ENCODE assay signal across 9 mouse cellular contexts in the genomic region with DNA sequence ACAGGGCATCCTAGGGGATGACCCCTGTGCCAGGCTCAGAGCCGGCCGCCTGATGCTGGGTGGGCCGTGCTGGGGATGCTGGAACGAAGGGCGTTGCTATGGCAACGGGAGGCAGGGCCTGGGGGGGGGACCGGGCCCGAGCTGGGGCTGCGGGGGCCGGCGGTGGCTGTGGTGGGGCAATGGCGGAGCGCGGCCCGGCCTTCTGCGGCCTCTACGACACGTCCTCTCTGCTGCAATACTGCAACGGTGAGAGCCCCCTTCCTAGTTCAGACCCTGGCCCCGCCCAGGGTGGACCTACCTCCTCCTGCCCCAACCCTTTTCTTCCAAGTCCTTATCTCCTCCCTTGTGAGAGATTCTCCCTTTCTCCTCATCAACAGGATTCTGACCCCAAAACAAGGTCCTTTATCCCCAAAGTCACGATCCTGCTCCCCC. TPM values are rescaled to one million over a fixed set of nuclear protein-coding genes. Genes with fewer than 3 reads are reported as not detected.
DNase-seq lines count a peak whose midpoint lies in the region; ATAC-seq and TF ChIP-seq lines count a peak whose summit lies in the region.
"Had no signal": no experiment of that assay in that cellular context is flagged by ENCODE, and none has a peak within 500 bp of the region (broad histone marks: within the 10 kb centered on the region; RNA-seq: fewer than 3 reads in every experiment).

No protein-coding gene starts in this region.

- 4% methylated on average over 21 of the region's 21 CpGs for WGBS in embryonic facial prominence, embryonic 15.5 days
- 1% methylated on average over 21 of the region's 21 CpGs for WGBS in hindbrain, embryonic 14.5 days
- WGBS in midbrain, embryonic 14.5 days = 2% methylated on average over 21 of the region's 21 CpGs

- H3K4me1 ChIP-seq in embryonic facial prominence, embryonic 15.5 days = peaks cover 49% of the 10 kb centered on the region
- H3K4me1 ChIP-seq in hindbrain, embryonic 14.5 days (replicated peaks; ENCODE audit: control insufficient read depth, insufficient read depth, low read length) = peaks cover 44% of the 10 kb centered on the region
- peaks cover 28% of the 10 kb centered on the region for H3K4me1 ChIP-seq in midbrain, embryonic 14.5 days (ENCODE audit: control insufficient read depth, insufficient read depth, low read length)

- peak overlapping the region; percentile 98 for H3K27ac ChIP-seq in left cerebral cortex, adult 2 months
- no peak overlapping the region for H3K27ac ChIP-seq in embryonic facial prominence, embryonic 15.5 days (replicated peaks)
- peak overlapping the region; percentile 74 for H3K27ac ChIP-seq in hindbrain, embryonic 14.5 days
- H3K27ac ChIP-seq in midbrain, embryonic 14.5 days (replicated peaks; ENCODE audit: low read depth, low read length) = peak overlapping the region; percentile 82

- ATAC-seq in embryonic facial prominence, embryonic 15.5 days (ENCODE audit: insufficient number of reproducible peaks, low FRiP score, low TSS enrichment, low read depth) = no peak
- peak; percentile 52 for ATAC-seq in hindbrain, embryonic 14.5 days (ENCODE audit: low FRiP score)
- peak; percentile 46 for ATAC-seq in midbrain, embryonic 14.5 days (ENCODE audit: low FRiP score, low TSS enrichment)
- ATAC-seq in megakaryocyte-erythroid progenitor cell, adult 5-6 weeks (replicated peaks; ENCODE audit: low FRiP score, low TSS enrichment, poor library complexity, severe bottlenecking) = no peak

- intact Hi-C loops in left cerebral cortex, adult 2 months (cut with DNase I) = loop anchor here (5.0 kb wide), 1 partner anchor 126 kb away; no protein-coding TSS in a partner anchor

- H3K9ac ChIP-seq in embryonic facial prominence, embryonic 15.5 days = no peak overlapping the region
- H3K9ac ChIP-seq in hindbrain, embryonic 14.5 days = peak overlapping the region; percentile 76
- H3K9ac ChIP-seq in midbrain, embryonic 14.5 days (replicated peaks; ENCODE audit: low read length) = peak overlapping the region; percentile 77

- no peaks in the 10 kb centered on the region for H3K9me3 ChIP-seq in embryonic facial prominence, embryonic 15.5 days (replicated peaks)
- H3K9me3 ChIP-seq in hindbrain, embryonic 14.5 days (ENCODE audit: control insufficient read depth, low read length) = 0 out of 2 replicates have a peak, but pooled peaks cover 4% of the 10 kb centered on the region
- H3K9me3 ChIP-seq in midbrain, embryonic 14.5 days (ENCODE audit: control insufficient read depth, low read length) = 0 out of 2 replicates have a peak, but pooled peaks cover 3% of the 10 kb centered on the region

- peak overlapping the region; percentile 70 for H3K4me3 ChIP-seq in left cerebral cortex, adult 2 months
- H3K4me3 ChIP-seq in embryonic facial prominence, embryonic 15.5 days (replicated peaks) = peak overlapping the region; percentile 19
- peak overlapping the region; percentile 61 for H3K4me3 ChIP-seq in hindbrain, embryonic 14.5 days (replicated peaks; ENCODE audit: low read length)
- H3K4me3 ChIP-seq in midbrain, embryonic 14.5 days (replicated peaks; ENCODE audit: low read depth, low read length) = peak overlapping the region; percentile 69

- H3K36me3 ChIP-seq in embryonic facial prominence, embryonic 15.5 days = no peaks in the 10 kb centered on the region
- H3K36me3 ChIP-seq in hindbrain, embryonic 14.5 days (replicated peaks; ENCODE audit: control insufficient read depth, insufficient read depth) = peaks cover 6% of the 10 kb centered on the region; the same call in 1 of the 2 replicates
- peaks cover 7% of the 10 kb centered on the region for H3K36me3 ChIP-seq in midbrain, embryonic 14.5 days (ENCODE audit: control insufficient read depth, insufficient read depth, low read length)

- H3K27me3 ChIP-seq in embryonic facial prominence, embryonic 15.5 days = peaks cover 53% of the 10 kb centered on the region
- peaks cover 29% of the 10 kb centered on the region for H3K27me3 ChIP-seq in hindbrain, embryonic 14.5 days (ENCODE audit: control insufficient read depth, insufficient read depth, low read length)
- peaks cover 28% of the 10 kb centered on the region; the same call in 1 of the 2 replicates for H3K27me3 ChIP-seq in midbrain, embryonic 14.5 days (ENCODE audit: control insufficient read depth, insufficient read depth, low read length)

- no peak for TF ChIP-seq CTCF in left cerebral cortex, adult 2 months (IDR thresholded peaks at IDR 0.05)

- no peak for DNase-seq in left cerebral cortex, adult 2 months (ENCODE audit: extremely low spot score in 1 of 2, low spot score in 2 of 2)
- no peak for DNase-seq in left cerebral cortex, adult 11 months (ENCODE audit: low spot score)
- DNase-seq in hindbrain, embryonic 14.5 days (ENCODE audit: low spot score) = no peak
- no peak for DNase-seq in midbrain, embryonic 14.5 days
- DNase-seq in layer of hippocampus, adult 11-12 months (ENCODE audit: low spot score) = no peak
- no peak for DNase-seq in lung, postnatal 14 days

- H3K4me2 ChIP-seq in embryonic facial prominence, embryonic 15.5 days (replicated peaks) = peak overlapping the region; percentile 30
- H3K4me2 ChIP-seq in hindbrain, embryonic 14.5 days (replicated peaks) = peak overlapping the region; percentile 84
- peak overlapping the region; percentile 80 for H3K4me2 ChIP-seq in midbrain, embryonic 14.5 days (ENCODE audit: low read length)

RNA-seq across cellular contexts. Expression of a gene that starts 0.3 kb away (rescaled TPM):
- 100 to 1,000 TPM; 131 to 138 TPM for total RNA-seq in left cerebral cortex, adult 2 months (2021)
- polyA plus RNA-seq in embryonic facial prominence, embryonic 15.5 days (2015; fragmentation: Nextera tagmentation; extraction: Ambion mirVana) = 10.4 and 12.8 TPM in 2 replicates
- 3.4 and 3.6 TPM in 2 replicates for polyA plus RNA-seq in hindbrain, embryonic 14.5 days (2014; fragmentation: Nextera tagmentation; extraction: Ambion mirVana)
- polyA plus RNA-seq in midbrain, embryonic 14.5 days (2014; fragmentation: Nextera tagmentation; extraction: Ambion mirVana) = 2.6 and 9.3 TPM in 2 replicates
- total RNA-seq in megakaryocyte-erythroid progenitor cell, adult 5-6 weeks (2014; fragmentation: Nextera tagmentation) = 4.8 and 11.4 TPM in 2 replicates
- 4.8 and 6.6 TPM in 2 replicates for total RNA-seq in megakaryocyte-erythroid progenitor cell, adult 5-6 weeks (2017)

RNA-seq across cellular contexts. Expression of a gene that starts 10.6 kb away (rescaled TPM):
- total RNA-seq in left cerebral cortex, adult 2 months (2021) = 1 to 10 TPM; 1.8 to 1.9 TPM
- polyA plus RNA-seq in embryonic facial prominence, embryonic 15.5 days (2015; fragmentation: Nextera tagmentation; extraction: Ambion mirVana) = 0.68 and 1.1 TPM in 2 replicates
- 0.62 and 1.1 TPM in 2 replicates for polyA plus RNA-seq in hindbrain, embryonic 14.5 days (2014; fragmentation: Nextera tagmentation; extraction: Ambion mirVana)
- polyA plus RNA-seq in midbrain, embryonic 14.5 days (2014; fragmentation: Nextera tagmentation; extraction: Ambion mirVana) = 2.6 and 3.1 TPM in 2 replicates
- total RNA-seq in megakaryocyte-erythroid progenitor cell, adult 5-6 weeks (2014; fragmentation: Nextera tagmentation) = not detected in 2 replicates
- 0.95 TPM in 1 of 2 replicates, not detected in the other for total RNA-seq in megakaryocyte-erythroid progenitor cell, adult 5-6 weeks (2017)
- total RNA-seq: monocyte, adult 5-6 weeks had no signal

RNA-seq across cellular contexts. Expression of a gene that starts 27.0 kb away (rescaled TPM):
- total RNA-seq in left cerebral cortex, adult 2 months (2021) = 10 to 100 TPM; 69.8 to 73.3 TPM
- polyA plus RNA-seq in embryonic facial prominence, embryonic 15.5 days (2015; fragmentation: Nextera tagmentation; extraction: Ambion mirVana) = 139 and 140 TPM in 2 replicates
- 104 and 110 TPM in 2 replicates for polyA plus RNA-seq in hindbrain, embryonic 14.5 days (2014; fragmentation: Nextera tagmentation; extraction: Ambion mirVana)
- polyA plus RNA-seq in midbrain, embryonic 14.5 days (2014; fragmentation: Nextera tagmentation; extraction: Ambion mirVana) = 112 and 130 TPM in 2 replicates
- 146 and 165 TPM in 2 replicates for total RNA-seq in megakaryocyte-erythroid progenitor cell, adult 5-6 weeks (2014; fragmentation: Nextera tagmentation)
- 80.7 and 93.4 TPM in 2 replicates for total RNA-seq in megakaryocyte-erythroid progenitor cell, adult 5-6 weeks (2017)

RNA-seq across cellular contexts. Expression of a gene that starts 27.4 kb away (rescaled TPM):
- 10 to 100 TPM; 14.8 to 16.3 TPM for total RNA-seq in left cerebral cortex, adult 2 months (2021)
- 13.9 and 15.1 TPM in 2 replicates for polyA plus RNA-seq in embryonic facial prominence, embryonic 15.5 days (2015; fragmentation: Nextera tagmentation; extraction: Ambion mirVana)
- polyA plus RNA-seq in hindbrain, embryonic 14.5 days (2014; fragmentation: Nextera tagmentation; extraction: Ambion mirVana) = 19.1 and 20.3 TPM in 2 replicates
- polyA plus RNA-seq in midbrain, embryonic 14.5 days (2014; fragmentation: Nextera tagmentation; extraction: Ambion mirVana) = 18.5 and 20.0 TPM in 2 replicates
- total RNA-seq in megakaryocyte-erythroid progenitor cell, adult 5-6 weeks (2014; fragmentation: Nextera tagmentation) = 2.4 and 5.1 TPM in 2 replicates
- total RNA-seq in megakaryocyte-erythroid progenitor cell, adult 5-6 weeks (2017) = 1.1 and 5.5 TPM in 2 replicates

RNA-seq across cellular contexts. Expression of a gene that starts 35.8 kb away (rescaled TPM):
- total RNA-seq in left cerebral cortex, adult 2 months (2021) = 1 to 10 TPM; 2.4 to 3.8 TPM
- polyA plus RNA-seq in embryonic facial prominence, embryonic 15.5 days (2015; fragmentation: Nextera tagmentation; extraction: Ambion mirVana) = 1.7 and 1.9 TPM in 2 replicates
- 3.1 and 3.2 TPM in 2 replicates for polyA plus RNA-seq in hindbrain, embryonic 14.5 days (2014; fragmentation: Nextera tagmentation; extraction: Ambion mirVana)
- polyA plus RNA-seq in midbrain, embryonic 14.5 days (2014; fragmentation: Nextera tagmentation; extraction: Ambion mirVana) = 1.8 and 2.5 TPM in 2 replicates
- total RNA-seq in megakaryocyte-erythroid progenitor cell, adult 5-6 weeks (2014; fragmentation: Nextera tagmentation) = 0.64 TPM in 1 of 2 replicates, not detected in the other
- total RNA-seq in megakaryocyte-erythroid progenitor cell, adult 5-6 weeks (2017) = not detected in 2 replicates
- total RNA-seq: monocyte, adult 5-6 weeks had no signal

Comparison
In these comparisons a context has a peak if more than half of its experiments do, and no peak if none do; other contexts are left out.
1. H3K4me3 ChIP-seq: peak in every context shown above with its lines; median percentile 70 in left cerebral cortex, adult 2 months; 69 in midbrain, embryonic 14.5 days; 61 in hindbrain, embryonic 14.5 days; 19 in embryonic facial prominence, embryonic 15.5 days.
2. ATAC-seq: peak in hindbrain, embryonic 14.5 days (single experiment) and midbrain, embryonic 14.5 days (single experiment); none in embryonic facial prominence, embryonic 15.5 days (single experiment) and megakaryocyte-erythroid progenitor cell, adult 5-6 weeks (single experiment).
3. H3K4me2 ChIP-seq: peak in every context shown above with its lines; median percentile 84 in hindbrain, embryonic 14.5 days; 80 in midbrain, embryonic 14.5 days; 30 in embryonic facial prominence, embryonic 15.5 days.